Mouse (Mus musculus): ENCODE measurements at regions not wholly inside any gene's neighbourhood (a gene's known extent, or its start where the extent isn't known, plus 50 kb on each side); places are given as distances from the start of the nearest gene placed in this dataset.

- Histone ChIP-seq H3K27me3 (ENCODE audit: control insufficient read depth, insufficient read depth, low read length) (no peaks in the 10 kb centered on the region), H3K36me3 (ENCODE audit: control insufficient read depth, insufficient read depth, low read length) (no peaks in the 10 kb centered on the region), H3K27ac (replicated peaks) (peak overlapping the region; percentile 85; the same call in 1 of the 2 replicates), H3K4me3 (ENCODE audit: low read depth, low read length) (no peak overlapping the region), H3K4me1 (replicated peaks; ENCODE audit: control insufficient read depth, insufficient read depth) (peaks cover 7% of the 10 kb centered on the region), H3K4me2 (replicated peaks; ENCODE audit: low read depth) (no peak overlapping the region), H3K9ac (ENCODE audit: low read length) (no peak overlapping the region), H3K9me3 (ENCODE audit: control insufficient read depth, low read length) (no peaks in the 10 kb centered on the region)
- DNase-seq (ENCODE audit: low spot score) (no peak), ATAC-seq (ENCODE audit: low FRiP score, low TSS enrichment) (no peak; the same call in 1 of the 2 replicates)
- 65% methylated on average over 16 of the region's 16 CpGs for WGBS
- TF ChIP-seq EP300 (optimal IDR thresholded peaks at IDR 0.05) (no peak), CTCF (IDR thresholded peaks at IDR 0.05; ENCODE audit: low read depth) (no peak)
These were observed 77.3 kb upstream of the Pmepa1 start for GRCm38 (mm10) chr2:173353435-173354241.

GRCm38 (mm10) chr2:173356786-173357185, 80.5 kb upstream of the Pmepa1 start:
- no peak for ATAC-seq (ENCODE audit: low FRiP score, low TSS enrichment)
- no peaks in the 10 kb centered on the region for H3K27me3 ChIP-seq (ENCODE audit: control insufficient read depth, insufficient read depth, low read length)
- no peak overlapping the region for H3K4me2 ChIP-seq (replicated peaks; ENCODE audit: low read depth)
- no peak overlapping the region for H3K9ac ChIP-seq (ENCODE audit: low read length)
- TF ChIP-seq EP300 (optimal IDR thresholded peaks at IDR 0.05) = no peak
- H3K4me1 ChIP-seq (replicated peaks; ENCODE audit: control insufficient read depth, insufficient read depth) = peaks cover 6% of the 10 kb centered on the region
- H3K9me3 ChIP-seq (ENCODE audit: control insufficient read depth, low read length) = no peaks in the 10 kb centered on the region
- no peak for DNase-seq (ENCODE audit: low spot score)
- no peak overlapping the region for H3K4me3 ChIP-seq (ENCODE audit: low read depth, low read length)
- 60% methylated on average over 5 of the region's 5 CpGs for WGBS
- H3K36me3 ChIP-seq (ENCODE audit: control insufficient read depth, insufficient read depth, low read length) = no peaks in the 10 kb centered on the region
- no peak overlapping the region for H3K27ac ChIP-seq (replicated peaks)

- DNase-seq (ENCODE audit: low spot score) (no peak), ATAC-seq (ENCODE audit: low FRiP score, low TSS enrichment) (no peak)
- H3K36me3 ChIP-seq (ENCODE audit: control insufficient read depth, insufficient read depth, low read length) = no peaks in the 10 kb centered on the region
- H3K4me3 ChIP-seq (ENCODE audit: low read depth, low read length) = no peak overlapping the region
- 21% methylated on average over 24 of the region's 24 CpGs for WGBS
- no peaks in the 10 kb centered on the region for H3K9me3 ChIP-seq (ENCODE audit: control insufficient read depth, low read length)
- TF ChIP-seq CTCF (IDR thresholded peaks at IDR 0.05; ENCODE audit: low read depth) (no peak), EP300 (optimal IDR thresholded peaks at IDR 0.05) (no peak)
- H3K27me3 ChIP-seq (ENCODE audit: control insufficient read depth, insufficient read depth, low read length) = no peaks in the 10 kb centered on the region
- no peak overlapping the region for H3K27ac ChIP-seq (replicated peaks)
- no peaks in the 10 kb centered on the region for H3K4me1 ChIP-seq (replicated peaks; ENCODE audit: control insufficient read depth, insufficient read depth)
- no peak overlapping the region for H3K4me2 ChIP-seq (replicated peaks; ENCODE audit: low read depth)
- no peak overlapping the region for H3K9ac ChIP-seq (ENCODE audit: low read length)
These were observed 89.3 kb upstream of the Pmepa1 start for GRCm38 (mm10) chr2:173365441-173366166.

- Histone ChIP-seq H3K9ac (ENCODE audit: low read length) (no peak overlapping the region), H3K36me3 (ENCODE audit: control insufficient read depth, insufficient read depth, low read length) (no peaks in the 10 kb centered on the region), H3K4me3 (ENCODE audit: low read depth, low read length) (no peak overlapping the region), H3K27me3 (ENCODE audit: control insufficient read depth, insufficient read depth, low read length) (no peaks in the 10 kb centered on the region), H3K4me2 (replicated peaks; ENCODE audit: low read depth) (no peak overlapping the region), H3K4me1 (replicated peaks; ENCODE audit: control insufficient read depth, insufficient read depth) (no peaks in the 10 kb centered on the region), H3K27ac (replicated peaks) (no peak overlapping the region), H3K9me3 (ENCODE audit: control insufficient read depth, low read length) (no peaks in the 10 kb centered on the region)
- 71% methylated on average over 11 of the region's 11 CpGs for WGBS
- no peak for ATAC-seq (ENCODE audit: low FRiP score, low TSS enrichment)
- no peak for TF ChIP-seq EP300 (optimal IDR thresholded peaks at IDR 0.05)
- TF ChIP-seq CTCF (IDR thresholded peaks at IDR 0.05; ENCODE audit: low read depth) = no peak
- no peak for DNase-seq (ENCODE audit: low spot score)
These were observed 90.4 kb upstream of the Pmepa1 start for GRCm38 (mm10) chr2:173366734-173367133.

GRCm38 (mm10) chr2:173368899-173369298, 92.6 kb upstream of the Pmepa1 start:
- no peak overlapping the region for H3K27ac ChIP-seq (replicated peaks)
- no peak for TF ChIP-seq EP300 (optimal IDR thresholded peaks at IDR 0.05)
- no peak for TF ChIP-seq CTCF (IDR thresholded peaks at IDR 0.05; ENCODE audit: low read depth)
- WGBS = 54% methylated on average over 7 of the region's 7 CpGs
- no peaks in the 10 kb centered on the region for H3K4me1 ChIP-seq (replicated peaks; ENCODE audit: control insufficient read depth, insufficient read depth)
- no peak overlapping the region for H3K9ac ChIP-seq (ENCODE audit: low read length)
- DNase-seq (ENCODE audit: low spot score) (no peak), ATAC-seq (ENCODE audit: low FRiP score, low TSS enrichment) (no peak)
- no peaks in the 10 kb centered on the region for H3K27me3 ChIP-seq (ENCODE audit: control insufficient read depth, insufficient read depth, low read length)
- H3K9me3 ChIP-seq (ENCODE audit: control insufficient read depth, low read length) = peaks cover 6% of the 10 kb centered on the region; the same call in 1 of the 2 replicates
- H3K4me3 ChIP-seq (ENCODE audit: low read depth, low read length) = no peak overlapping the region
- no peak overlapping the region for H3K4me2 ChIP-seq (replicated peaks; ENCODE audit: low read depth)
- no peaks in the 10 kb centered on the region for H3K36me3 ChIP-seq (ENCODE audit: control insufficient read depth, insufficient read depth, low read length)

GRCm38 (mm10) chr2:173376926-173377325, 100.6 kb upstream of the Pmepa1 start:
- ATAC-seq (ENCODE audit: low FRiP score, low TSS enrichment) = no peak
- H3K4me1 ChIP-seq (replicated peaks; ENCODE audit: control insufficient read depth, insufficient read depth) = no peaks in the 10 kb centered on the region
- WGBS = 90% methylated on average over 6 of the region's 6 CpGs

More at GRCm38 (mm10) chr2:173376926-173377325, 100.6 kb upstream of the Pmepa1 start:
- Histone ChIP-seq H3K36me3 (ENCODE audit: control insufficient read depth, insufficient read depth, low read length) (no peaks in the 10 kb centered on the region), H3K27me3 (ENCODE audit: control insufficient read depth, insufficient read depth, low read length) (no peaks in the 10 kb centered on the region), H3K4me2 (replicated peaks; ENCODE audit: low read depth) (no peak overlapping the region), H3K9ac (ENCODE audit: low read length) (no peak overlapping the region), H3K9me3 (ENCODE audit: control insufficient read depth, low read length) (peaks cover 6% of the 10 kb centered on the region; the same call in 1 of the 2 replicates), H3K4me3 (ENCODE audit: low read depth, low read length) (no peak overlapping the region), H3K27ac (replicated peaks) (no peak overlapping the region)
- TF ChIP-seq EP300 (optimal IDR thresholded peaks at IDR 0.05) (no peak), CTCF (IDR thresholded peaks at IDR 0.05; ENCODE audit: low read depth) (no peak)
- no peak for DNase-seq (ENCODE audit: low spot score)

Data from stomach, postnatal 0 days (tissue).